Mouse (Mus musculus): ENCODE data around the gene Itpkb. TPM values are rescaled to one million over a fixed set of nuclear protein-coding genes. Genes with fewer than 3 reads are reported as not detected.

The Itpkb gene
- 10 to 100 TPM; 73.2 to 81.0 TPM for polyA plus RNA-seq (2017; shearing (Covaris generic))

GRCm38 (mm10) chr1:180330145-180330706, at the start of gene Itpkb:
Gene Itpkb, plus strand, starts transcription at chr1:180330485.

Other genes starting within 250 kb of the Itpkb start
- gene Coq8a, start 130.9 kb upstream of the Itpkb start, polyA plus RNA-seq (2017; shearing (Covaris generic)): 10 to 100 TPM; 27.1 to 51.5 TPM
- 100 to 1,000 TPM; 104 to 155 TPM for gene Psen2, start 67.0 kb upstream of the Itpkb start, polyA plus RNA-seq (2017; shearing (Covaris generic))
- gene Stum, start 153.0 kb downstream of the Itpkb start, polyA plus RNA-seq (2017; shearing (Covaris generic)): not detected
- gene Parp1, start 238.4 kb downstream of the Itpkb start, polyA plus RNA-seq (2017; shearing (Covaris generic)): 10 to 100 TPM; 63.9 to 68.8 TPM

Measured in inflammation-experienced regulatory T-cells (primary cell).